In the genomic region with DNA sequence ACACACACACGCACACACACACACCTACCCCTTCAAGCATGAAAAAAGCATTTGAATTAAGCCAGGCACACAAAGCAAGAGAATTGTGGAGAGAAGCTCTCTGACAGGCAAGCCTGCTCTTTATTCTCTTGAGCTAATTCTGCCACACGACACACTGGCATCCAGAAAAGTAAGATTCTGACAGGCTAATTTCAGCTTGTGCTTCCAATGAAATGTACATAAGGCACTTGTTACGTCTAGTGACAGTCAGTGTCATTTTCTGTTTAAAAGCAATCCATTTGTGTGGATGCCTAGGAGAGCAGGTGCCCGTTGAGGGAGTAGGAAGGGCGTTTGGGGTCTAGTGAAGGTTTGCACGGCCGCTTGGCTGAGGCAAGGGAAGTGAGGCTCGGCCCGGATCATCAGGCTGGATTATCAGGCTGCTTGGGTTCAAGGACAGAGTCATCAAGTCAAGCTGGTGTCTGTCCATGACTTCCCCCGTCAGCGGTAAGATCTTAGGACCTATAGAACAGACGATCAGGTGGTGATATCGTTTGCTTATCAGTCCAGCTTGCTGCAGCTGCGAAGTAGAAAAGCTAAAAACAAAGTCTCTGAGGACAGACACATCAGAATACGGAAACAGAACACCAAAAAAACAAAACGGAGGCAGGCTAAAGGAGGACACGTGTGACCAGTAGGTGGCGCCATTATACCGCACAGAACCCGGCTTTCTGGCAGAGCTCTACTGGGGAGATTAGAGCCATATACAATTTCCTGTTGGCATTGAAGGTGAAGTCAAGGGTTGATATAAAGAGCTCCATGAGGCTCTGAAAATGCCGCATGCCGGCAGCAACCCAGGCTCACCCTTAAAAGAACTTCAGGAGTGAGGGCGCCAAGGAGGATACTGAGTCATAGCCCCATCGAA, we compare ENCODE assay signal across 8 mouse cellular contexts. TPM values are rescaled to one million over a fixed set of nuclear protein-coding genes. Genes with fewer than 3 reads are reported as not detected.
DNase-seq lines count a peak whose midpoint lies in the region; ATAC-seq and TF ChIP-seq lines count a peak whose summit lies in the region.

No protein-coding gene starts in this region.

- no peaks in the 10 kb centered on the region for H3K9me3 ChIP-seq in embryonic facial prominence, embryonic 15.5 days (replicated peaks)
- no peaks in the 10 kb centered on the region for H3K9me3 ChIP-seq in heart, embryonic 12.5 days (replicated peaks)
- no peaks in the 10 kb centered on the region for H3K9me3 ChIP-seq in kidney, embryonic 16.5 days (ENCODE audit: low read length)
- no peaks in the 10 kb centered on the region for H3K9me3 ChIP-seq in stomach, embryonic 14.5 days (ENCODE audit: control insufficient read depth, low read depth, low read length)

- no peaks in the 10 kb centered on the region for H3K36me3 ChIP-seq in embryonic facial prominence, embryonic 15.5 days
- H3K36me3 ChIP-seq in heart, embryonic 12.5 days, result no peaks in the 10 kb centered on the region
- no peaks in the 10 kb centered on the region for H3K36me3 ChIP-seq in kidney, embryonic 16.5 days (ENCODE audit: insufficient read depth, low read length)
- no peaks in the 10 kb centered on the region for H3K36me3 ChIP-seq in stomach, embryonic 14.5 days (ENCODE audit: control insufficient read depth, insufficient read depth, low read length)

- peak; percentile 34; the same call in 1 of the 2 replicates for ATAC-seq in embryonic facial prominence, embryonic 15.5 days (ENCODE audit: insufficient number of reproducible peaks, low FRiP score, low TSS enrichment, low read depth)
- 0 out of 2 replicates have a peak, but pooled peaks have one; percentile 57 for ATAC-seq in heart, embryonic 12.5 days (ENCODE audit: insufficient number of reproducible peaks, low FRiP score)
- ATAC-seq in kidney, embryonic 16.5 days (ENCODE audit: low FRiP score, low TSS enrichment), result peak; percentile 67
- no peak; the same call in 1 of the 2 replicates for ATAC-seq in stomach, embryonic 14.5 days (ENCODE audit: insufficient number of reproducible peaks, insufficient read depth, low FRiP score, low read depth)

- TF ChIP-seq POLR2A in bone marrow, adult 2 months (IDR thresholded peaks at IDR 0.05; ENCODE audit: borderline replicate concordance, control insufficient read depth, low read depth, low read length), result no peak

- no peak overlapping the region for H3K4me3 ChIP-seq in bone marrow, adult 2 months (replicated peaks; ENCODE audit: control insufficient read depth, low read depth, low read length)
- H3K4me3 ChIP-seq in embryonic facial prominence, embryonic 15.5 days (replicated peaks), result no peak overlapping the region
- peak overlapping the region; percentile 15; the same call in 1 of the 2 replicates for H3K4me3 ChIP-seq in heart, embryonic 12.5 days
- H3K4me3 ChIP-seq in kidney, embryonic 16.5 days (ENCODE audit: low read length), result 0 out of 2 replicates have a peak overlapping the region, but pooled peaks have one; percentile 12
- no peak overlapping the region for H3K4me3 ChIP-seq in stomach, embryonic 14.5 days (ENCODE audit: low read depth, low read length)

- no peaks in the 10 kb centered on the region; the same call in 1 of the 2 replicates for H3K4me1 ChIP-seq in bone marrow, adult 2 months (ENCODE audit: control insufficient read depth, insufficient read depth, low read length)
- no peaks in the 10 kb centered on the region for H3K4me1 ChIP-seq in embryonic facial prominence, embryonic 15.5 days
- peaks cover 10% of the 10 kb centered on the region; the same call in 1 of the 2 replicates for H3K4me1 ChIP-seq in heart, embryonic 12.5 days (replicated peaks)
- no peaks in the 10 kb centered on the region; the same call in 1 of the 2 replicates for H3K4me1 ChIP-seq in kidney, embryonic 16.5 days (ENCODE audit: insufficient read depth, low read length)
- no peaks in the 10 kb centered on the region for H3K4me1 ChIP-seq in stomach, embryonic 14.5 days (ENCODE audit: control insufficient read depth, insufficient read depth, low read length)

- peak overlapping the region; percentile 38 for H3K4me2 ChIP-seq in embryonic facial prominence, embryonic 15.5 days (replicated peaks)
- H3K4me2 ChIP-seq in heart, embryonic 12.5 days, result peak overlapping the region; percentile 63
- H3K4me2 ChIP-seq in kidney, embryonic 16.5 days (replicated peaks; ENCODE audit: low read depth, low read length), result peak overlapping the region; percentile 45
- H3K4me2 ChIP-seq in stomach, embryonic 14.5 days (replicated peaks; ENCODE audit: low read depth, low read length), result peak overlapping the region; percentile 22

- H3K27ac ChIP-seq in bone marrow, adult 2 months (ENCODE audit: control insufficient read depth, insufficient read depth, low read depth, low read length, poor library complexity), result no peak overlapping the region
- H3K27ac ChIP-seq in embryonic facial prominence, embryonic 15.5 days (replicated peaks), result no peak overlapping the region
- H3K27ac ChIP-seq in heart, embryonic 12.5 days (ENCODE audit: poor library complexity, severe bottlenecking), result no peak overlapping the region
- no peak overlapping the region for H3K27ac ChIP-seq in kidney, embryonic 16.5 days (ENCODE audit: low read length)
- no peak overlapping the region for H3K27ac ChIP-seq in stomach, embryonic 14.5 days (ENCODE audit: low read length)

- peak; percentile 85 for TF ChIP-seq CTCF in bone marrow, adult 2 months (IDR thresholded peaks at IDR 0.05; ENCODE audit: control insufficient read depth, insufficient read depth, low read length)

- DNase-seq in A20 (ENCODE audit: low read depth, low spot score), result peak; percentile 85
- DNase-seq in liver, result peak; percentile 65
- peak; percentile 85 for DNase-seq in naive thymus-derived CD4-positive, alpha-beta T cell, adult 2 months (ENCODE audit: low read depth)

- H3K9ac ChIP-seq in embryonic facial prominence, embryonic 15.5 days, result no peak overlapping the region
- H3K9ac ChIP-seq in heart, embryonic 12.5 days, result no peak overlapping the region
- H3K9ac ChIP-seq in kidney, embryonic 16.5 days (replicated peaks; ENCODE audit: low read length), result 0 out of 2 replicates have a peak overlapping the region, but pooled peaks have one; percentile 6
- H3K9ac ChIP-seq in stomach, embryonic 14.5 days (replicated peaks; ENCODE audit: low read depth, low read length), result no peak overlapping the region

- 14% methylated on average over 24 of the region's 24 CpGs for WGBS in bone marrow, adult 2 months
- WGBS in embryonic facial prominence, embryonic 15.5 days, result 12% methylated on average over 24 of the region's 24 CpGs
- WGBS in heart, embryonic 12.5 days, result 14% methylated on average over 24 of the region's 24 CpGs
- 17% methylated on average over 24 of the region's 24 CpGs for WGBS in kidney, embryonic 16.5 days
- WGBS in stomach, embryonic 14.5 days, result 15% methylated on average over 24 of the region's 24 CpGs

- no peaks in the 10 kb centered on the region; the same call in 1 of the 2 replicates for H3K27me3 ChIP-seq in embryonic facial prominence, embryonic 15.5 days
- H3K27me3 ChIP-seq in heart, embryonic 12.5 days (replicated peaks), result peaks cover 11% of the 10 kb centered on the region
- H3K27me3 ChIP-seq in kidney, embryonic 16.5 days (ENCODE audit: insufficient read depth, low read length), result 0 out of 2 replicates have a peak, but pooled peaks cover 4% of the 10 kb centered on the region
- no peaks in the 10 kb centered on the region for H3K27me3 ChIP-seq in stomach, embryonic 14.5 days (ENCODE audit: control insufficient read depth, insufficient read depth, low read length)

RNA-seq across cellular contexts. Expression of a gene that starts 43.4 kb away (rescaled TPM):
- 2.3 and 5.4 TPM in 2 replicates for polyA plus RNA-seq in bone marrow, adult 2 months (2011; ENCODE audit: insufficient read depth, insufficient read length, low replicate concordance, missing spikeins)
- polyA plus RNA-seq in embryonic facial prominence, embryonic 15.5 days (2015; fragmentation: Nextera tagmentation; extraction: Ambion mirVana), result 1.9 and 3.3 TPM in 2 replicates
- 0.47 and 0.82 TPM in 2 replicates for polyA plus RNA-seq in heart, embryonic 12.5 days (2016; fragmentation: Nextera tagmentation; extraction: Ambion mirVana)
- polyA plus RNA-seq in kidney, embryonic 16.5 days (2015; fragmentation: Nextera tagmentation; extraction: Ambion mirVana), result 2.3 and 2.6 TPM in 2 replicates
- 1.1 and 1.5 TPM in 2 replicates for polyA plus RNA-seq in stomach, embryonic 14.5 days (2014; fragmentation: Nextera tagmentation; extraction: Ambion mirVana)

Comparison
In these comparisons a context has a peak if more than half of its experiments do, and no peak if none do; other contexts are left out.
1. H3K4me3 ChIP-seq: peak in heart, embryonic 12.5 days (single experiment) and kidney, embryonic 16.5 days (single experiment); none in bone marrow, adult 2 months (single experiment), embryonic facial prominence, embryonic 15.5 days (single experiment) and stomach, embryonic 14.5 days (single experiment).
2. Peak in every context shown above with its lines, with median percentiles within 50 percentile points of each other: DNase-seq and H3K4me2 ChIP-seq.